Mouse (Mus musculus) bone marrow, adult 2 months (tissue): ENCODE data around the gene Rpp14.

Experiments
- CTCF ChIP-seq: fragments of 200-500 bp; IDR thresholded peaks from 2 replicates; pipeline ENCODE4 v1.5.1; 2011; ENCODE audit warnings: low read length, control low read depth; ENCODE audit not compliant: control insufficient read depth, insufficient read depth
- POLR2A ChIP-seq: fragments of 200-500 bp; IDR thresholded peaks from 2 replicates; pipeline ENCODE4 v1.6.1; 2011; ENCODE audit warnings: low read depth, mild to moderate bottlenecking, control low read depth, low read length, borderline replicate concordance; ENCODE audit not compliant: control insufficient read depth

DNA sequence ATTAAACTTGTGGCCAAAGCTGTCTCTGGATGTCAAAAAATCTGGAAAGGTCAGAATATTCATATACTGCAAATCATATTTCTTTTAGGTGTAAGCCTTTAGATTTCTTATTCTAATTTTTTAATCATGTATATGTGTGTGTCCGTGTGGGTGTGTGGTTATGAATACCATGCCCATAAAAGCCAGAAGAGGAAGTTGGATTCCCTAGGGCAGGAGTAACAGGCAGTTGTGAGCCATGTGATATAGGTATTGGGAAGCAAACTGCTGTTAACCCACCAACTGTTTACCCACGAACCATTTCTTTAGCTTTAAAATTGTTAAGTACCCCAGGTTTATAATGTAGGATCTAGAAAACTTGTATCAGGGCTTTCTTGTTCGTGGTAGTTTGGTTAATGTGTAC, 39.7 kb downstream of the Rpp14 start:
- no peak for TF ChIP-seq CTCF
- no peak for TF ChIP-seq POLR2A
